Mouse (Mus musculus) spleen, postnatal 36 days (tissue): Measurements from ENCODE around the gene Sell.
A peak's percentile ranks its signal among the peaks of the same experiment; 100 is the strongest.

ENCODE experiments used
- DNase-seq, 2 experiments: peaks; one replicate each; pipeline ENCODE4 v3.0.0; 2022; ENCODE audit warnings: low spot score in 2 of 2, mixed read lengths in 1 of 2

Gene Sell

DNA sequence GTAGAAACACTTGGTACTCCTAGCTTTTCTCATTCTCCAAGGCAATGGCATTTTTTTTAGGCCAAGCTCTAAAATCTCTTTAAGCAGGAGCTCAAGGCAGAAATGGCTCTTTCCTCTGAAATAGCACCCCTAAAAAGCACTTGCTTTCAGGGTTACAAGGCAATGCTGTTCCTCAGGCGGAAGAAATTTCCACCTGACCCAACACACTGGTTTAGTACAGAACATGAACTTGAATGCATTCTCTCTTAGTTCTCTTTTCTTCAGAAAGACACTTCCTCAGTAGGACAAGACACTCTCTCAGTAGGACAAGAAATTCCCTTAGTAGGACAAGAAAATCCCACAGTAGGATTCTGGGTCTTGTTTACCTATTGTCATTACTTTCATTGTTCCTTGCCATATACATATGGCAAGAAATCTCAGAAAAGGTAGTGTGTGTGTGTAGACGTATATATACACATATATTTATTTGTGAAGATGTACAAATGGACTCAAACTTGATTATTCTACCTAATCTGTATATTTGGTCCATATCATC is 12.9 kb downstream of the Sell start:
- peak; percentile 56 to 63 for DNase-seq

DNA sequence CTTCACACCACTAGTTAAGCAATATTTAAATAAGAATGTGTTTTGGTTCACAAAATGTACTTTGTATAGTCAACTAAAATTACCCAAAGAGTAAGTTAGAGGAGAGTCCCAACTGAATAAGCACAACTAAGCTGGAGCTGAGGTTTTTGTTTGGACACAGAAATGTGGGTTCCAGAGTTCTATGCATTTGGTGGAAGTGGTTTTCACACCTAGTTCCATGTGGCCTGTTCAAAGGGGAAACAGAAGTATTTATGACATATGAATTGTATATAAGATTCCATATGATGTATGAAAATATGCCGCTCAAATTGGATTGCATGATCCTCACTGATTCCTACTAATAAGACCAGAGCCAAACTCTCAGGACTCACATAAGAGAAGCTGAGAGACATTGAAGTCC is 13.6 kb downstream of the Sell start:
- DNase-seq: no peak

DNA sequence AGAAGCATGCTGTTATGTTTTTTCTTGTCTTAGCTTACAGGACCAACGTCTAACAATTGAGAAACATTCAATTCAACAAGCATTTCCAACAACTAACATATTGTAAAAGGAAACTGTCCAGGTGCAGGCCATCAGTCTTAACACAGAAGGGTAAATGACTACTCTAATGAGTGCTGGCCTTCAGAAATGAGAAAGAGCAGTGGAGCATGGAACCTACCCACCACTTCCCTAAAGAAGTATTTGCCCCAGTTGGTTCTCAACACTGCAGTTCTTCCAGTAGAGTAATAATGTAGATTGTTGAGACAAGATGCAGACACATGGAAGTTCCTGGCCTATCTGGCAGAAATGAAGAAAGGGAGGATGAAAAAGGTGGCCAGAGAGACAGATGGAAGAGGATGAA is 14.7 kb downstream of the Sell start:
- DNase-seq: peak; percentile 76 to 79

DNA sequence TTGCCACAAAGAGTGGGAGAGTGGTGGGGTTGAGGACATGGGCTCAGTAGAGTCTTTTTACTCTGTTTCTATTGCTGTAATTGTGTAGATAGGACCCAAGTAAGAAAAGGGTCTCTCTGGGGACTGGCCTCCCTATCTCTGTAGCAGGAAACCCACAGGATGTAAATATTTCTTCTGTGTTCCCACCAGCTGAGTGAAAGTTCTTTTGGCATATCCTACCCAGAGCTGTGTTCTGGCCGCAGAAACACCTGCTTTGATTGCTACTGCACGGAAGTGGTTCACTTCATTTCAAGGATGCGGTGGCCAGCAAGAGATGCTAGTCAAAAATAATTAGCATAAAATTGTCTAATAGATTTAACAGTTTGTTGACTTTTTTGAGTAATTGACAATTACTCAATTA is 15.2 kb downstream of the Sell start:
- peak; percentile 75 for DNase-seq

DNA sequence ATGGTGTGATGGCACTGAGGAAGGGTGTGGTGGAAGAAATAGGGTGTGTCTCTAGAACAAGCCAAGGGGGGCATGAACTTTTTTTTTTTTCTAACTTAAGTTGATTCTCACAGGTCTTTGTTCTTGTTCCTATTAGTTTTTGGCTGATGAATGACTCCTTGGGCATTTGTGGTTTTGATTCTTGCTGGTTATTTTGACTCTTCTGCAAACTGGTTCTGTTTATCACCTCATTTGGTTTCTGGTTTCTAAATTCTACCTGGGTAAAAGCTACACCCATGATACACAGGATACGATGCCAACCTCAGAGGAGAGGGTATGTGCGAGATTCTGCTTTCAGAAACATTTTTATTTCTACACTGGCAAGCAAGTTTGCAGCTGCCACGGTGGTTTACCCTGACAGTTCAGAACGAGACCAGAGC is 16.6 kb downstream of the Sell start:
- peak; percentile 83 to 85 for DNase-seq

DNA sequence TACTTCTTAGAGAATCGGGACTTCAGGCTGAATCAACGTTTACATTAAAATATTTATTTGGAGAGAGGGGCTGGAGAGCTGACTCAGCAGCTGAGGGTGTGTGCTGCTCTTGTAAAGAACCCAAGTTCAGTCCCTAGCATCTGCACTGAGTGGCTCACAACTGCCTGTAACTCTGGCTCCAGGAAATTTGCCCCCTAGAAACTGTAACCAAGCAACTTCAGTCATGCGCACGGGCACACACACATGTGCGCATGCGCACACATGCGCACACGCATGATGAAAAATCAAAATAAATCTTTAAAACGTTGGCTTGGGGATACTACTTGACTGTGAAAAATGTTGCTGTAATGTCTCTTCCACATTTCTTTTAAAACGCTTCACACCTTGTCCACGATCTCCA is 17.3 kb downstream of the Sell start:
- no peak for DNase-seq

DNA sequence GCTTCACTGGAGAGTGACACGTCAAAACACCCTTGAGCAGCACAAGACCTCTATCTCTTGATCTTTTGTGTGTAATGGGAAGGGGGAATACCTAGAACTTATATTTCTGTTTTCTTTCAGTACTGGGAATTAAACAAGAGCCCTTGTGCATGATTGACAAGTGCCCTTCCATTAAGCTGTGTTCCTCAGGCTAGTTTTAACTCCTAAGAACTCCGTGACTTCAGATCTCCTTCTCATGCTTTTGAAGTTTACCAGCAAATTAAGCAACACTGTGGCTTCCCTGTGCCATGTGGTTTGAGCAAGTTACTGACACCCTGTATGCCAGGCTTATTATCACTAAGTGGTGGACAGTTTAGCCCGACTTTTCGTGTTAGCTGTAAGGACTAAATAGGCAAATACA is 21.3 kb downstream of the Sell start:
- no peak for DNase-seq

DNA sequence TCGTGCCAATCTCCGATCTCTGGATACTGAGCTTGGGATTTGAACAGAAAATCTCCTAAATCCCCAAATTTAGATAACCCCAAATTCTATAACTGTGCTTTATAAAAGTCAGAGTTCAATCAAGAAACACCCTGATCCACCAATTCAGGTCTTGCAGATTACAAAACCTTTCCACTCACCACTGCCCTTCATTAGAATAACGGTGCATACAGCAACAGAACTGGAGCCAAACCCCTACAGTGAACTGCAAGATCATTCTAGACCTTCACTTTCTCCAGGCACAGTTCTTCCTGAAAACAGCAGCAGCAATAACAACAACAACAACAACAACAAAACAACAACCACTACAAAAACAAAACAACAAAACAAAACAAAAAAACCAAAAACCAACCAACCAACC is 25.0 kb downstream of the Sell start:
- no peak for DNase-seq

DNA sequence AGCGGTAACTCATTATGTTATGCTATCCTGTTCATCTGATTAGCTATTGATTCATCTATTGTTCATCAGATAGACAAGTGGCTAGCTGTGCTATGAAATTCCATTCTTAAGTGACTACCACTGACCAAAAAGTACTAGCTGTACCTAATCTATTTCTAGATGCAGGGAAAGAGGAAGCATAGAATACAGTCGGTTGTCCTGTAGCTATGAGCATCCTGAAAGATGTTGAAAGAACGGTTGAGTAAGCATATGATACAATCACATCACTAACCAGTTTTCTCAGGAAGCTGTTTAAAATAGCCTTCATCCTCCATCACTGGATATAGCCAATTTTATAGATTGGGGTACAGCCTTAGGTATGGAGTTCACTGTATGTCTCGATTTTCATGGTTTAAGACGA is 26.1 kb downstream of the Sell start:
- DNase-seq: no peak

DNA sequence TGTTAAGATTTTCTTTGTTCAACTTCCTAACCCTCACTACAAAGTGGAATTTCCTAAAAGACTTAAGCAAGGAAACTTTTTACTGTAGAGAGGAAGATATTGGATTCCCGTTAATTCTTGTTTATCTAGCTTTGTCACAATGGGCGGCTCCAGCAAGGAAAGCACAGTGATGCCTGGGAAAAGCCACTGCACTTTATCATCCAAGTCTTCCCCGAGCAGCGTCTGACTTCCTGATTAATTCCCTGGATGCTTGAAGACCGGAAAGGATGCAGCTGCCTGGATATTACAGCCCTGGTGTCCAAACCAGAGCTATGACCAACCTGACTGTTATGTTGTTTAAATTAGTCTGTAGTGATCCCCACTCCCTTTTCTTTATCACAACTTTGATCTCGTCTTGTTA is 35.0 kb downstream of the Sell start:
- no peak for DNase-seq

DNA sequence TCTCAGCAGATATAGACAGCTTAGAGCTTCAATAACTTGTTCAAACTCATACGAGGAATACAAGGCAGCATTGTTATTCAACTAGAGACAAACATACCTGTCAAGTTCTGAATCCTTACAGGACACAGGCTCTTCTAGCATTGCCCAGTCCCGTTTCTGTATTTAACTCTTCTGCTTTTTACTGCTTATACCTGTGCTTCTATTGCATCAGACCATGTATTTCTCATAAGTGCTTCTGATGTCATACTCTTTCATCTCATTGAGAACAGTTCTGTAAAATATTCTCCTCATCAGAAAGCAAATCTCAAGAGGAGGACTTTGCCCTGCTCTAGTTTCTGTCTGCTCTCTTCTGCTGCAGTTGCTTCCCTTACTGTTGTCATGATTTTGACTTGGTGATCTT is 36.1 kb downstream of the Sell start:
- no peak for DNase-seq

DNA sequence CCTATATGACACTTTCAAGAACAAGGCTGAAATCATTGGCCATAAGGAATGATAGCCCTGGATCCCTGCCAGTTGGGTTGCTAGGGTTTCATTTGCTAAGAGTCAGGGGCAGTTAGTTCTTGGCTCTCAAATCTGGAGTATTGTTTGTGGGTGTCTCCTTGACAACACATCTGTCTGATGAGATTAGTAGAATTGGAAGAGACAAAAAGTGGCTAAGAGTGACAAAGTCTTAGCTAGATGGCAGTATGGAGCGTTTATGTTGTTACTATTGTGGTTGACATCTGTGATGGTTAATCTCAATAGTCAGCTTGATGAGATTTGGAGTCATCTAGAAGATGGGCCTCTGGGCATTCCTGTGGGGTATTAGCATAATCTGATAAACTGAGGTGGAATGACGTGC is 36.6 kb downstream of the Sell start:
- no peak for DNase-seq

DNA sequence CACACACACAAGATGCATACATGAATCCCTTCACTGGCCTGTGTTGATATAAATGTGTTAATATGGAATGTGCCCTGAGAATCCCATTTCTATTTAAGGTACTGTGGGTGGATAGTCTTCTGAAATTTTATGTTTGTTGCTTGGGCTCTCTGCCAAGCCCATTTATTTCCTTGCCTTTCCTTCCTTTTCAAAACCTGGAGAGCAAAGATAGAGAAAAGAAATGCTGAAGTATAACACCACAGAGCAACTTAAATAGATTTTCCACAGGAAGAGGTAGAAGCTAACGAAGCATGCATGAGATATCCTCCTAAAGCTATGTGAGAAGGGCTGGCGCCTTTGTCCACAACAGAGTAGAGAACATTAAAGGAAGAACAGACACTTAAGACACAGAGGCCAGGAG is 48.0 kb downstream of the Sell start:
- peak in 1 of 2 experiments; percentile 28 for DNase-seq

DNA sequence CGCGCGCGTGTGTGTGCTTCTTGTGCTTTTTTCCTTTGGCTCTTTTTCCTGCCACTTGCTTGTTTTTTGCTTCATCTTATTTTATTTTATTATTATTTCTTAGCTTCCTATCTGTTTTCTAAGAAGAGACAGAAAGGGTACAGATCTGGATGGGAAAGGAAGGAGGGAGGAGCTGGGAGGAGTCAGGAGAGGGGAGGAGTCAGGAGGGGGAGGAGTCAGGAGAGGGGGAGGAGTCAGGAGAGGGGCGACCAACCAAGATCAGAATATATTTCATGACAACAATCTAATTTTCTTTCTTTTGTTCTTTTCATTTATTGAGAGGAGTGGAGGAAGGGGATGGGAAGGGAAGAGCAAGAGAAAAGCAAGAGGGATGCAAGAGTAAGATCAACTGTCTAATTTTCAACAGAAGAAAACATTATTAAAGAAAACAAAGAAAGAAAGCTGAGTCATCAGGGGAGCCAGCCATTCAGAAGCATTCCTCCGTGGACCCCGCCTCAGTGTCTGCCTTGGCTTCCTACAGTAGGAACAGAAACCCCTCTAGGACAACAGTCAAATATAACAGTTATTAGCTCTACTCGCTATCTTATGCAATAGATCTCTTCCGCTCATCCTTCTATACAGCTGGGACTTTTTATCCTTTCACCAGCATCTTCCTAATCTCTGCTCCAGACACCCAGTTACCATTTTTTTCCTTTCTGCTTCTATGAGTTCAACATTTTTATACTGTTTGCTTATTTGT is 49.0 kb downstream of the Sell start:
- no peak for DNase-seq

DNA sequence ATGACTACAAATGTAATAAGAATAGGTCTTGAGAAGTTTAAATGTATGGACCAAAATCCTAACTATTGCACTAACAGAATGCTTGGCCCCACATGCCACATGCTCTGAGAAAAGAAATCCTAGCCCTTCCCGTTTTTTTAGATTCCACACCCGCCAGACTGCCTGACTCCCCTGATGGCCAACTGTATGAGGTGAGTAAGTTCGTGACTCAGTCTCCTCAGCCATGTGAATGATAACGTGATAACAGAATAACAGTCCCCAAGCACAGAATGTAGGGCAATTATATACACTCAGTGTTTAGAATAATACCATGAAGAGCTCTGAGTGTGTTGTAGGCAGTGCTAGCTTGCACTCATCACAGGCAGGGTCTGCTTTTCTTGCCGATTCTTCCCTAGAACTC is 52.5 kb downstream of the Sell start:
- DNase-seq: no peak

DNA sequence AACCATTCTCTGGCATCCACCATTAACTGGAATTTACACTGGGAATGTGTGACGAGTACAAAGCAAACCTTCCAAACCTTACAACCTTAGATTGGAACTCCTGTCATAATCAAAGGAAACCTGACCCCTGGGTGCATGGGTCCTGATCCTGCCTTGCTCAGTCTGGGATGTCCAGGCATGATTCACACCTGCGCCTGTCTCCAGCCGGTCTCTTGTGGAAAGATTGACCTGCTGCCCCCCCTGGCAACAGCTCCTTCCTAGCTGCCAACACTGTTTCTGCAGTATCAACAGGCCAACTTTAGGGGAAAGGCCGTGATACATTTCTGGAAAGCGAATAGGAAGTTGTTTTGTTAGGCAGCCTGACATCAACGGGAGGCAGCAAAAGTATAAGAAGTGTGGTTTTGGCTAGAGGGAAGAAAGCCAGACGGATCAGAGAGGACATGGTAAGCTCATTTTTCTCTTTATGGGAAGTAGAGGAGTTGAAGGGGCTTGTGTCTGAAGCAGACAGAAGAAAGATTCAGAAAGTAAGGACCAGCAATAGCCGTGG is 53.2 kb downstream of the Sell start, which contains the start of gene Selp:
TSS of gene Selp (plus strand) at position 318 of the 547 bp plus-strand sequence.
- no peak for DNase-seq

DNA sequence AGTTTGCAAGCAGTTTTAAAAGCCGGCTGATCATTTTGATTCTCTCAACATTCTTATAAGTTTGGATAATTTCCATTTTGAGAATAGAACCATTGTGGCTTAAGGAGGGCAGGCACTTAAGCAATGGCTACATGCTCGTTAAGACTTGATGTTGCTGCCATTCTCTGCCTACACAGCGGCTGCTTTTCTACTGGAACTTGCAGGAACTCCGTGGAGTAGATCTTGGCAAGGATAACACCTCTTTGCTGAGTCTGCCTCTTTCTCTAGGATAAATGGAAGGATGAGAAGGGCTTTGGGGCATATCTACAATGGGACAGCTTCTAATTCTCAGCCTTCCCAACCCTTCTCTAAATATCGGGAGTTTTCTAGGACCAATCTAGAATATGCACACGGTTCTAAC is 53.9 kb downstream of the Sell start:
- DNase-seq: no peak

DNA sequence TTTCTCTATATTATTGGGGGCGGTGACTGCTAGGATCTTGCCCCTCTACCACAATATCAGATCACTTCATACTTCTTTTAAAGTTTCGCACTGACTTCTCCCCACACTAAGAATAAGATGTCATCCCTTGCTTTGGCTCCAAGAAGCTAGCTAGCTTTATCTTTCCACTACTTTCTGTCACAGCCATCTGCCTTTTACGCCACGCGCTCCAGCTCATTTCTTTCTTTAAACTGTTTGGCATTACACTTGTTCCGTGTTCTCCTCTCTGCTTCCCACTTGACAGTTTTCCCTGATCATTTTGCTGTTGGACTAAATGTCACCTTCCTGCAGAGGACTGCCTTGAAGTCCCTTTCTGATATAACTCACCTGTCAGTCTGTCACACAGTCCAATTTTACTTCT is 56.1 kb downstream of the Sell start:
- DNase-seq: no peak

DNA sequence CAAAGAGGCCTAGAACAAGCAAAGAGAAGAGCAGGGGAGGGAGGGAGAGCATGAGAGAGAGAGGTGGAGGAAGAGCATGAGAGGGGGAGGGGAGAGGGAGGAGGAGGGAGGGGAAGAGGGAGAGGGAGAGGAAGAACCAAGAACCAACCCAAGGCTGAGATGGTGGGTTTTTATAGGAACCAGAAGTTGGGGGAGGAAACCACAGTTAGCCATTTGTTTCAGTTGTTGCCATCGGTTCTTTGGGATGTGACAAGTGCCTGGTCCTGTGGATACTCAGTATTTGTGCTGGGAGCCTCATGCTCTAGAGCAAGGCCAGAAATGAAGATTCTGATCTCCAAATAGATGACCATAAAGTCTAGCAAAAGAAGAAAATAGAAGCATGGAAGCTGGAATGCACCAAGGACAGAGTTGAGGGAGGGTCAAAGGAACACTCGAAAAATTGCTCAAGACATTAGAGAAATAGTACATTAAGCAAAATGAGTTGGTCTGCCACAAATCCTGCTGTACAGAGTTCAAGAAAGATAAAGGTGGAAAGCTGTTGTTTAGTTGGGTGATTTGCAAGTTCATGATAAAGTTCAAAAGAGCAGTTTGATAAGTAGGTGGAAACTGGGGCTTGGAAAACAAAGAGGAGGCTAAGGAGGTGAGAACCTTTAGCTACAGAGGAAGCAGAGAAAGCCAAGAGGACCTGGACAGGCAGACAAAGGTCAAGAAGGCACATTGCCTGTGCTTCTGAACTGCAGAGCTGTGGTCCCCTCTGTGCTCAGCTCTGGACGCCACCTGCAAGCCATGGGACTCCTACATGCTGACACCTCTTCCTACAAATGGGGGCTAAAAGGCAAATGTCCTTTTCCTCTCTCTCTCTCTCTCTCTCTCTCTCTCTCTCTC is 58.4 kb downstream of the Sell start:
- DNase-seq: no peak

DNA sequence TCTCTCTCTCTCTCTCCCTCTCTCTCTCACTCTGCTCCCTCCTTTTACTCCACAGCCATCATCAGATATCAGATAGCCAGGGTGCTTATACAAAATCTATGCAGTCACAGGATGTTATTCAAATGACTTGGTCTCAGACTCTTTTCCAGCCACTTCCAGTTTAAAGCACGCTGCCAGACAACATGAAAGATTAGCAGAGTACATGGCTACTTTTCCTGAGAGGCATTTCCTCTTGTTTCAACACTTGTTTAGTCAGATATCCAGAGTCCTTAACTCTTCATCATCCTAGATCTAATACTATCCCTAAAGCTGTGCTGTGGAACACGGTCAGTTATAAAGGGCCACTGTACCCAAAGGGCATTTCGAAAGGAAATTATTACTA is 59.0 kb downstream of the Sell start:
- DNase-seq: no peak

DNA sequence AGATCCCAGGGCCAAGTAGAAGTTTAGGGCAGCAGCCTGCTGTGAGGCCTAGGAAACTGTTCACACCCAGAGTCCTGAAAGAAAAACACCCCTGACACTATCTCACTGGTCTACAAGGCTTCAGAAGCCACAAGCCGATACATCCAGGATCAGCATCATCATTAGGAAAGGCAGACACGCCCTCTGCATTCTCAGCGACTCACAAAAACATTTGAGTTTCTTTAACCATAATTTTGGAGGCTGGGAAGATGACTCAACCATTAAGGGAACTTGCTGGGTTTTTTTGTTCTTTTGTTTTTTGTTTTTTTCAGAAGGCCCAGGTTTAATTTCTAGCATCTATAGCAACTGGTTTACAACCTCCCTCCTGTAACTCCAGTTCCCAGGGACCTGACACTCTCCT is 62.1 kb downstream of the Sell start:
- DNase-seq: no peak

DNA sequence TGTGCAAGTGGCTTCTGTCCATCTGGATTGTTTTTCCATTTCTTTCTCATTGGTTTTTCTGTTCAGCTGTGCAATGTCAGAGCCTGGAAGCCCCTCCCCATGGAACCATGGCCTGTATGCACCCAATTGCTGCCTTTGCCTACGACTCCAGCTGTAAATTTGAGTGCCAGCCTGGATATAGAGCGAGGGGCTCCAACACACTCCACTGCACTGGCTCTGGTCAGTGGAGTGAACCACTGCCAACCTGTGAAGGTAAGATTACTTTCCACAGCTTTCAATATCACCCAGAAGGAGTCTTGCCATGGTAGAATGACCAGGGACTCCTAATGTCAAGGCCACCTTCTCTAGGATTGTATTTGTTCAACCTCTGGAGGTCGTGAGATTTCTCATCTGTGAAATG is 68.2 kb downstream of the Sell start:
- DNase-seq: no peak

DNA sequence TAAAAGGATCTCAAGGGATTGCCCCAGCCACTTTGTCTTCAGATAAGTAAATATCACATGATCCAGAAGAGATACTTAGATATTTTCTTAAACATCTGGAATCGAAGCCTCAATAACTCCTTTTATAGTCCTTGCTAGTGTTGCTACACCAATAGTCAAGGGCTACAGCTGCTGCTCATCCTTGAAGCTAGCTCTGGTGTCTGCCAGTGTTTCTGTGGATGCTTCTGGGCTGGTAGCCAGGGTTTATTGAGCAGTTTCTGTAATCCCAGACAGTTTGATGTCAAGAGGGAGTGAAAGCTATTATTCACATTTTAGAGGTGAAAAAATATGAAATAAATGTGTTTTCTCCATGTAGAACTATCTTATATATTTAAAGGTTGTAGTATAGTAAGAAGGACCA is 70.8 kb downstream of the Sell start:
- DNase-seq: no peak
